Mouse (Mus musculus): ENCODE results near the gene Ilf2. TPM values are rescaled to one million over a fixed set of nuclear protein-coding genes. Genes with fewer than 3 reads are reported as not detected.
A peak's percentile ranks its signal among the peaks of the same experiment; 100 is the strongest.

Gene Ilf2
- polyA plus RNA-seq, 1 experiment from 2014 or later, result 224 TPM

DNA sequence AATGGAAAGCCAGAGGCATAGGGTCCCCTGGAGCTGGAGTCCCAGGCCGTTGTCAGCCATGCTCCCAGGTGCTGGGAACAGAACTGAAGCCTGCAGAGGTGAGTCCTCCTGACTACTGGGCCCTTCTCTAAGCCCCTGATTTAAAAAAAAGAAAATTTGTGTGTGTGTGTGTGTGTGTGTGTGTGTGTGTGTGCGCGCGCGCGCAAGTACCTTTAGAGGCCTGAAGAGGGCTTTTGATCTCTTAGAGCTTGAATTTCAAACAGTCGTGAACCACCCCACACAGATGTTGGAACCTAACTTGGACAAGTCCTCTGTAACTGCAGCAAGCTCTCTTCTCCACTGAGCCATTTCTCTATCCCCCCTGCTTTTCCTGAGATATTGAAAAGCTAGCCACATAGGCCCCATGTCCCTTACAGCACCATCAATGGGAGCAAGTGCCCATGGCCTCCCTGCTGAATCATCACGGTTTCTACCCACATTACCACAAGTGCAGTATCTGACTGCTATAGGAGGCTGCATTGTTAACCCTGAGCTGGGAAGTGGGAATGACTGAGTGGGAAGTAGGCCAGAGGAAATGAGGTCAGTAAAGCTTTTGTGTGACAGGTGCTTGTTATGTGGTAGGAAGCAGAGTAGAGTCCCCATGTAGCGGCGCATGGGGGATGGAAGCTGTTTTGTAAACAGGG lies 8.2 kb upstream of the Ilf2 start:
- H3K4me3 ChIP-seq (ENCODE audit: low read length), result no peak overlapping the region
- 0 out of 2 replicates have a peak, but pooled peaks cover 2% of the 10 kb centered on the region for H3K9me3 ChIP-seq (ENCODE audit: control insufficient read depth, low read length)
- H3K4me1 ChIP-seq (ENCODE audit: control insufficient read depth, insufficient read depth, low read depth, low read length), result peaks cover 10% of the 10 kb centered on the region
- H3K27ac ChIP-seq (ENCODE audit: low read depth, low read length), result no peak overlapping the region
- 92% methylated on average over 10 of the region's 10 CpGs for WGBS
- H3K36me3 ChIP-seq (ENCODE audit: control insufficient read depth, insufficient read depth, low read length), result no peaks in the 10 kb centered on the region
- no peak for ATAC-seq
- H3K27me3 ChIP-seq (replicated peaks; ENCODE audit: control insufficient read depth, insufficient read depth, low read length), result peaks cover 28% of the 10 kb centered on the region
- no peak overlapping the region for H3K9ac ChIP-seq (ENCODE audit: low read depth, low read length)
- H3K4me2 ChIP-seq (ENCODE audit: low read length), result no peak overlapping the region

- Histone ChIP-seq H3K4me1 (ENCODE audit: control insufficient read depth, insufficient read depth, low read depth, low read length) (peaks cover 5% of the 10 kb centered on the region), H3K27ac (ENCODE audit: low read depth, low read length) (no peak overlapping the region), H3K4me3 (ENCODE audit: low read length) (no peak overlapping the region), H3K36me3 (ENCODE audit: control insufficient read depth, insufficient read depth, low read length) (no peaks in the 10 kb centered on the region), H3K9ac (ENCODE audit: low read depth, low read length) (no peak overlapping the region), H3K9me3 (ENCODE audit: control insufficient read depth, low read length) (no peaks in the 10 kb centered on the region), H3K27me3 (replicated peaks; ENCODE audit: control insufficient read depth, insufficient read depth, low read length) (no peaks in the 10 kb centered on the region; the same call in 1 of the 2 replicates), H3K4me2 (ENCODE audit: low read length) (no peak overlapping the region)
- ATAC-seq, result no peak
- 29% methylated on average over 3 of the region's 3 CpGs for WGBS
These were observed 3.7 kb upstream of the Ilf2 start for GRCm38 (mm10) chr3:90472213-90472612.

- ATAC-seq, result peak; percentile 41
- H3K4me3 ChIP-seq (ENCODE audit: low read length), result peak overlapping the region; percentile 42
- no peaks in the 10 kb centered on the region for H3K9me3 ChIP-seq (ENCODE audit: control insufficient read depth, low read length)
- H3K27ac ChIP-seq (ENCODE audit: low read depth, low read length), result no peak overlapping the region
- 0 out of 2 replicates have a peak, but pooled peaks cover 6% of the 10 kb centered on the region for H3K36me3 ChIP-seq (ENCODE audit: control insufficient read depth, insufficient read depth, low read length)
- WGBS, result 41% methylated on average over 15 of the region's 16 CpGs
- peak overlapping the region; percentile 51 for H3K4me2 ChIP-seq (ENCODE audit: low read length)
- peaks cover 11% of the 10 kb centered on the region for H3K4me1 ChIP-seq (ENCODE audit: control insufficient read depth, insufficient read depth, low read depth, low read length)
- no peaks in the 10 kb centered on the region for H3K27me3 ChIP-seq (replicated peaks; ENCODE audit: control insufficient read depth, insufficient read depth, low read length)
- no peak overlapping the region for H3K9ac ChIP-seq (ENCODE audit: low read depth, low read length)
These were observed 635 bp upstream of the Ilf2 start for GRCm38 (mm10) chr3:90475151-90475830.

DNA sequence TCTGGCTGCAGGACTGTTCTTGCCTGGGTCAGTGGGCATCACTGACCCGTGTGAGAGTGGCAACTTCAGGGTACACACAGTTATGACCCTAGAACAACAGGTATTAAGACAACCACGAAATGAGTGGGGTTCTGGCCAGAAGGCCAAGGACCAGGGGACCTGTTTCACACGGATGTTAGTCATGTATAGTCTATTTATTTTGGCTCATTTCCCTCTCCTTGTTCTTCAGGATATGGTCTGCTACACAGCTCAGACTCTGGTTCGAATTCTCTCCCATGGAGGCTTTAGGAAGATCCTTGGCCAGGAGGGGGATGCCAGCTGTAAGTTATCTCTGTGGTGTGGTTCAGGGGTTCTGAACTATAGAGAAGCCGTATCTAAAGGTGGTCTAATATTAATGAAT lies 11.1 kb downstream of the Ilf2 start:
- peaks cover 7% of the 10 kb centered on the region for H3K4me1 ChIP-seq (ENCODE audit: control insufficient read depth, insufficient read depth, low read depth, low read length)
- H3K4me3 ChIP-seq (ENCODE audit: low read length), result no peak overlapping the region
- WGBS, result 81% methylated on average over 5 of the region's 5 CpGs
- no peaks in the 10 kb centered on the region for H3K27me3 ChIP-seq (replicated peaks; ENCODE audit: control insufficient read depth, insufficient read depth, low read length)
- H3K4me2 ChIP-seq (ENCODE audit: low read length), result no peak overlapping the region
- H3K9me3 ChIP-seq (ENCODE audit: control insufficient read depth, low read length), result no peaks in the 10 kb centered on the region
- no peak for ATAC-seq
- no peak overlapping the region for H3K27ac ChIP-seq (ENCODE audit: low read depth, low read length)
- H3K36me3 ChIP-seq (ENCODE audit: control insufficient read depth, insufficient read depth, low read length), result peaks cover 45% of the 10 kb centered on the region
- no peak overlapping the region for H3K9ac ChIP-seq (ENCODE audit: low read depth, low read length)

GRCm38 (mm10) chr3:90488576-90488975 lies 12.7 kb downstream of the Ilf2 start:
- Histone ChIP-seq H3K9me3 (ENCODE audit: control insufficient read depth, low read length) (no peaks in the 10 kb centered on the region), H3K4me2 (ENCODE audit: low read length) (no peak overlapping the region), H3K36me3 (ENCODE audit: control insufficient read depth, insufficient read depth, low read length) (peaks cover 33% of the 10 kb centered on the region), H3K27me3 (replicated peaks; ENCODE audit: control insufficient read depth, insufficient read depth, low read length) (no peaks in the 10 kb centered on the region), H3K4me1 (ENCODE audit: control insufficient read depth, insufficient read depth, low read depth, low read length) (peaks cover 7% of the 10 kb centered on the region), H3K27ac (ENCODE audit: low read depth, low read length) (no peak overlapping the region), H3K9ac (ENCODE audit: low read depth, low read length) (no peak overlapping the region), H3K4me3 (ENCODE audit: low read length) (no peak overlapping the region)
- ATAC-seq, result no peak
- 89% methylated on average over 6 of the region's 6 CpGs for whole genome bisulfite sequencing

DNA sequence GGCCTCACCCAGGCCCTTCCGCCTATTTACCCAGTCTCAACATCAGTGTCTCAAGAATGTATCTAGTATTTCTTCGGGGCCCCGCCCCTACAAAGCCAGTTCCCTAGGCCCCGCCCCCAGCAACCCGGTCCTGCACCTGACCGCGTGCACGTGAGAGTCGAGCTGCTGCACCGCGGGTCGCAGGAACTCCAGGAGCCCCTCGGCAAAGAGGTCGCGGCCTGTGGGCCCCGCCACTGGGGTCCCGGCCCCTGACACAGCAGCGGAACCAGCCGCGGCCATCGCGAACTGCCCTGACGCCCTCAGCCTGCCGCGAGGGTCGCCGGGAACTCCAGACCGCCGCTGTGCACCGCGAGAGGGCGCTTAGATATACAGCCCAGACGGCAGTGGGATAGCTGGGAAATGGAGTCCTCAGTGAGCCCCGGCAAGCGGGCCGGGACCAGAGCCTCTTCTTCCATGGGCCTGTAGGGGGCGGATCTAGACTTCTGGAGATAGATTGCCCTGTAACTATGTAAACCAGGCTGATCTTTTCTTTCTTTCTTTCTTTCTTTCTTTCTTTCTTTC lies 14.8 kb downstream of the Ilf2 start, which contains the start of gene Snapin:
Gene Snapin (minus strand): TSS at position 338 of the 561 bp plus-strand sequence.
- Histone ChIP-seq H3K9me3 (ENCODE audit: control insufficient read depth, low read length) (no peaks in the 10 kb centered on the region), H3K4me3 (ENCODE audit: low read length) (peak within 1 kb of the TSS; percentile 89), H3K4me2 (ENCODE audit: low read length) (peak within 1 kb of the TSS; percentile 81), H3K4me1 (ENCODE audit: control insufficient read depth, insufficient read depth, low read depth, low read length) (peaks cover 7% of the 10 kb centered on the region), H3K9ac (ENCODE audit: low read depth, low read length) (peak within 1 kb of the TSS; percentile 93), H3K27ac (ENCODE audit: low read depth, low read length) (peak within 1 kb of the TSS; percentile 85), H3K27me3 (replicated peaks; ENCODE audit: control insufficient read depth, insufficient read depth, low read length) (no peaks in the 10 kb centered on the region), H3K36me3 (ENCODE audit: control insufficient read depth, insufficient read depth, low read length) (peaks cover 21% of the 10 kb centered on the region)
- peak; percentile 98 for ATAC-seq
- under 1% methylated on average over 37 of the region's 37 CpGs for WGBS

DNA sequence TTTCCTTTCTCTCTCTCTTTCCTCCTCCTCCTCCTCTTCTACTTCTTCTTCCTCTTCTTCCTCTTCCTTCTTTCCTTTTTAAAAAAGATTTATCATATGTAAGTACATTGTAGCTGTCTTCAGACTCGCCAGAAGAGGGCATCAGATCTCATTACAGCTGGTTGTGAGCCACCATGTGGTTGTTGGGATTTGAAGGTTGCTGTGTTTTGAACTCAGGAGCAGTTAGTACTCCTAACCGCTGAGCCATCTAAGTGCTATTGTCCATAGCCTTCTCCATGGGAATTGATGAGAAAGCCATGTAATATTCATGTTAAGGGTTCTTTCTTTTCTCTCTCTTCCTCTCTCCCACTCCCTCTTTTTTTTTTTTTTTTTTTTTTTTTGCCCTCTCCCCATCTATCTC lies 15.4 kb downstream of the Ilf2 start:
- no peak overlapping the region for H3K9ac ChIP-seq (ENCODE audit: low read depth, low read length)
- peaks cover 7% of the 10 kb centered on the region for H3K4me1 ChIP-seq (ENCODE audit: control insufficient read depth, insufficient read depth, low read depth, low read length)
- H3K4me2 ChIP-seq (ENCODE audit: low read length), result no peak overlapping the region
- 30% methylated on average over 2 of the region's 2 CpGs for WGBS
- no peak for ATAC-seq
- peaks cover 16% of the 10 kb centered on the region for H3K36me3 ChIP-seq (ENCODE audit: control insufficient read depth, insufficient read depth, low read length)
- no peaks in the 10 kb centered on the region for H3K27me3 ChIP-seq (replicated peaks; ENCODE audit: control insufficient read depth, insufficient read depth, low read length)
- no peak overlapping the region for H3K4me3 ChIP-seq (ENCODE audit: low read length)
- no peak overlapping the region for H3K27ac ChIP-seq (ENCODE audit: low read depth, low read length)
- H3K9me3 ChIP-seq (ENCODE audit: control insufficient read depth, low read length), result no peaks in the 10 kb centered on the region

- Histone ChIP-seq H3K4me1 (ENCODE audit: control insufficient read depth, insufficient read depth, low read depth, low read length) (peaks cover 7% of the 10 kb centered on the region), H3K4me3 (ENCODE audit: low read length) (no peak overlapping the region), H3K9ac (ENCODE audit: low read depth, low read length) (no peak overlapping the region), H3K4me2 (ENCODE audit: low read length) (no peak overlapping the region), H3K27me3 (replicated peaks; ENCODE audit: control insufficient read depth, insufficient read depth, low read length) (no peaks in the 10 kb centered on the region), H3K9me3 (ENCODE audit: control insufficient read depth, low read length) (no peaks in the 10 kb centered on the region), H3K36me3 (ENCODE audit: control insufficient read depth, insufficient read depth, low read length) (peaks cover 9% of the 10 kb centered on the region; the same call in 1 of the 2 replicates), H3K27ac (ENCODE audit: low read depth, low read length) (no peak overlapping the region)
- WGBS, result 71% methylated on average over 4 of the region's 4 CpGs
- no peak for ATAC-seq
These were observed 18.1 kb downstream of the Ilf2 start for GRCm38 (mm10) chr3:90493831-90494540.

Data from hindbrain, embryonic 16.5 days (tissue).